20 mouse cellular contexts compared by ENCODE assay signal in the genomic region with DNA sequence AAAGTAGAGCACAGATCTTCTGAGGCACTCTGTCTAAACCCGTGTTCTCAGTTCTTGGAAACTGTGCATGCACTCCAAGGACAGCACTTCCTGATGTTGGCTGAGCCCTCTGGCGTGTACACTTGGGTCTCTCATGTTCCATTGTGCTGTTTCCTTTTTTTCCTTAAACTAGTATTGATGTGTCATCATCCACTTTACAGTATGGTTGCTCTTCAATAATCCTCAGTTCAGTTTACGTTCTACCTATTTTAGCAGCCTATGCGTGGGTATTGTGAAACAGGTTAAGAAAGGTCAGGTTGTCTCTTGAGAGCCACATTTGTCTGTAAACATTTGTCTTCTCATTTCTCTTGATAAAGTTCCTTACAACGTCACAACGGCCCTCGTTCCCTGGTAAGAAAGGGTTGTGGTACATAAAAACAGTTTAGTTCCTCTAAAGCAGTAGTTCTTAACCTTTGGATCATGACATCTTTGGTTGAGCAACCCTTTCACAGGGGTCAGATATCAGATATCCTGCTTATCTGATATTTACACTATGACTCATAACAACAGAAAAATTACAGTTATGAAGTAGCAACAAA. TPM values are rescaled to one million over a fixed set of nuclear protein-coding genes. Genes with fewer than 3 reads are reported as not detected.
DNase-seq lines count a peak whose midpoint lies in the region; ATAC-seq and TF ChIP-seq lines count a peak whose summit lies in the region.
"Had no signal": no experiment of that assay in that cellular context is flagged by ENCODE, and none has a peak within 500 bp of the region (broad histone marks: within the 10 kb centered on the region; RNA-seq: fewer than 3 reads in every experiment).

No protein-coding gene starts in this region.

- H3K4me2 ChIP-seq in liver, embryonic 12.5 days, result no peak overlapping the region
- no peak overlapping the region for H3K4me2 ChIP-seq in liver, embryonic 11.5 days
- H3K4me2 ChIP-seq in liver, embryonic 13.5 days, result no peak overlapping the region
- H3K4me2 ChIP-seq: embryonic facial prominence, embryonic 12.5 days; heart, embryonic 12.5 days; hindbrain, embryonic 12.5 days; limb, embryonic 12.5 days; midbrain, embryonic 12.5 days had no signal

- H3K9me3 ChIP-seq in liver, embryonic 12.5 days (replicated peaks), result no peaks in the 10 kb centered on the region
- no peaks in the 10 kb centered on the region for H3K9me3 ChIP-seq in liver, embryonic 11.5 days (ENCODE audit: control insufficient read depth, low read length)
- H3K9me3 ChIP-seq in liver, embryonic 13.5 days (replicated peaks), result no peaks in the 10 kb centered on the region
- H3K9me3 ChIP-seq: embryonic facial prominence, embryonic 12.5 days; heart, embryonic 12.5 days; hindbrain, embryonic 12.5 days; limb, embryonic 12.5 days; midbrain, embryonic 12.5 days had no signal

- no peak for TF ChIP-seq CTCF in bone marrow macrophage, adult 2 months (IDR thresholded peaks at IDR 0.05; ENCODE audit: low read depth, low read length)

- WGBS in liver, embryonic 12.5 days (ENCODE audit: insufficient replicate concordance), result 72% methylated on average over 7 of the region's 7 CpGs
- WGBS in liver, embryonic 11.5 days, result 70% methylated on average over 7 of the region's 7 CpGs
- 65% methylated on average over 7 of the region's 7 CpGs for WGBS in liver, embryonic 13.5 days (ENCODE audit: insufficient replicate concordance)

- H3K36me3 ChIP-seq in liver, embryonic 12.5 days, result peaks cover 53% of the 10 kb centered on the region
- no peaks in the 10 kb centered on the region for H3K36me3 ChIP-seq in liver, embryonic 11.5 days (ENCODE audit: control insufficient read depth, insufficient read depth, low read length)
- H3K36me3 ChIP-seq in liver, embryonic 13.5 days, result peaks cover 51% of the 10 kb centered on the region

- DNase-seq in liver, embryonic 11.5 days (ENCODE audit: low spot score), result no peak
- DNase-seq in liver, embryonic 13.5 days, result no peak
- DNase-seq in retina, embryonic 14.5 days (ENCODE audit: low spot score), result no peak
- no peak for DNase-seq in thymus, postnatal 14 days
- no peak for DNase-seq in thymus, postnatal 36 days
- DNase-seq: cerebellum, adult 2 months; gastrocnemius, postnatal 25 days; heart, postnatal 14 days had no signal

- peak overlapping the region; percentile 96 for H3K27ac ChIP-seq in liver, embryonic 12.5 days
- H3K27ac ChIP-seq in liver, embryonic 11.5 days (ENCODE audit: low read depth, low read length), result no peak overlapping the region
- H3K27ac ChIP-seq in bone marrow macrophage, adult 2 months (ENCODE audit: insufficient read depth, low read depth, low read length), result peak overlapping the region; percentile 17; the same call in 1 of the 2 replicates
- H3K27ac ChIP-seq in liver, embryonic 13.5 days, result peak overlapping the region; percentile 96
- H3K27ac ChIP-seq: embryonic facial prominence, embryonic 12.5 days; hindbrain, embryonic 12.5 days; limb, embryonic 12.5 days; midbrain, embryonic 12.5 days had no signal

- peak overlapping the region; percentile 69 for H3K9ac ChIP-seq in liver, embryonic 12.5 days
- H3K9ac ChIP-seq in liver, embryonic 11.5 days (ENCODE audit: low read depth, low read length), result no peak overlapping the region
- H3K9ac ChIP-seq in liver, embryonic 13.5 days, result peak overlapping the region; percentile 72; the same call in 1 of the 2 replicates
- H3K9ac ChIP-seq: embryonic facial prominence, embryonic 12.5 days; heart, embryonic 12.5 days; hindbrain, embryonic 12.5 days; limb, embryonic 12.5 days; midbrain, embryonic 12.5 days had no signal

- H3K4me1 ChIP-seq in liver, embryonic 12.5 days, result peaks cover 57% of the 10 kb centered on the region
- H3K4me1 ChIP-seq in liver, embryonic 11.5 days (replicated peaks; ENCODE audit: control insufficient read depth, insufficient read depth, low read length), result peaks cover 29% of the 10 kb centered on the region
- H3K4me1 ChIP-seq in bone marrow macrophage, adult 2 months (ENCODE audit: control insufficient read depth, insufficient read depth, low read length), result peaks cover 52% of the 10 kb centered on the region
- peaks cover 64% of the 10 kb centered on the region for H3K4me1 ChIP-seq in liver, embryonic 13.5 days (replicated peaks)
- H3K4me1 ChIP-seq: embryonic facial prominence, embryonic 12.5 days; hindbrain, embryonic 12.5 days; limb, embryonic 12.5 days; midbrain, embryonic 12.5 days had no signal

- ATAC-seq in liver, embryonic 12.5 days, result no peak
- no peak for ATAC-seq in liver, embryonic 11.5 days (replicated peaks; ENCODE audit: low FRiP score)
- no peak for ATAC-seq in liver, embryonic 13.5 days (ENCODE audit: low read depth)
- ATAC-seq in megakaryocyte progenitor cell, adult 5-6 weeks (replicated peaks; ENCODE audit: poor library complexity), result peak; percentile 35
- ATAC-seq: forebrain, embryonic 14.5 days; inflammation-experienced regulatory T-cells, adult 6 months had no signal

- no peak overlapping the region for H3K4me3 ChIP-seq in liver, embryonic 12.5 days
- H3K4me3 ChIP-seq in liver, embryonic 11.5 days (ENCODE audit: low read depth, low read length), result no peak overlapping the region
- H3K4me3 ChIP-seq in bone marrow macrophage, adult 2 months (ENCODE audit: insufficient read depth, low read length), result no peak overlapping the region
- H3K4me3 ChIP-seq in liver, embryonic 13.5 days (replicated peaks), result no peak overlapping the region
- H3K4me3 ChIP-seq: embryonic facial prominence, embryonic 12.5 days; erythroblast, embryonic 14.5 days; heart, embryonic 12.5 days; hindbrain, embryonic 12.5 days; limb, embryonic 12.5 days; midbrain, embryonic 12.5 days; myocyte had no signal

- no peak for TF ChIP-seq POLR2A in bone marrow macrophage, adult 2 months (IDR thresholded peaks at IDR 0.05; ENCODE audit: borderline replicate concordance, low read depth, low read length)

- no peaks in the 10 kb centered on the region for H3K27me3 ChIP-seq in liver, embryonic 12.5 days (replicated peaks)
- no peaks in the 10 kb centered on the region for H3K27me3 ChIP-seq in liver, embryonic 11.5 days (replicated peaks; ENCODE audit: control insufficient read depth, insufficient read depth, low read length)
- no peaks in the 10 kb centered on the region for H3K27me3 ChIP-seq in liver, embryonic 13.5 days
- H3K27me3 ChIP-seq: embryonic facial prominence, embryonic 12.5 days; heart, embryonic 12.5 days; hindbrain, embryonic 12.5 days; limb, embryonic 12.5 days; midbrain, embryonic 12.5 days had no signal

RNA-seq across cellular contexts. Expression of a gene that starts 55.9 kb away (rescaled TPM):
- 41.1 and 44.4 TPM in 2 replicates for polyA plus RNA-seq in liver, embryonic 12.5 days (2016; fragmentation: Nextera tagmentation; extraction: Ambion mirVana)
- 23.8 and 24.3 TPM in 2 replicates for polyA plus RNA-seq in liver, embryonic 11.5 days (2014; fragmentation: Nextera tagmentation; extraction: Ambion mirVana)
- polyA plus RNA-seq in bone marrow macrophage, adult 2 months (2012; ENCODE audit: insufficient read depth, insufficient read length, missing spikeins), result 16.5 and 17.0 TPM in 2 replicates
- polyA plus RNA-seq in liver, embryonic 13.5 days (2015; fragmentation: Nextera tagmentation; extraction: Ambion mirVana), result 43.7 and 50.6 TPM in 2 replicates
- total RNA-seq in megakaryocyte progenitor cell, adult 5-6 weeks (2015), result 10.0 and 12.0 TPM in 2 replicates
- total RNA-seq in megakaryocyte progenitor cell, adult 5-6 weeks (2017), result 10.1 and 14.5 TPM in 2 replicates
